Mouse (Mus musculus) liver, embryonic 14.5 days (tissue): ENCODE results near the gene Prkg1. TPM values are rescaled to one million over a fixed set of nuclear protein-coding genes. Genes with fewer than 3 reads are reported as not detected.

Experiments used
- ATAC-seq: fragments of 200-750 bp; cut with Nextera tagmentation; 2 replicates; pipeline ENCODE4 v1.8.0; 2017; ENCODE audit warnings: moderate number of reproducible peaks, mild to moderate bottlenecking, moderate library complexity; ENCODE audit not compliant: insufficient read depth
- DNase-seq, 3 experiments: peaks; one replicate each; pipeline ENCODE4 v3.0.0-alpha.2; 2012 to 2013; ENCODE audit warnings: low read depth in 3 of 3, low spot score in 3 of 3
- H3K27ac ChIP-seq: fragments of 300-500 bp; sonication (generic); 2 replicates; pipeline ENCODE4 v1.5.1; 2014; ENCODE audit warnings: moderate library complexity, mild to moderate bottlenecking, control low read depth, inconsistent platforms
- H3K27me3 ChIP-seq: fragments of 300-500 bp; sonication (generic); 2 replicates; pipeline ENCODE4 v1.6.1; 2014; ENCODE audit warnings: mild to moderate bottlenecking, low read length, moderate library complexity; ENCODE audit not compliant: control insufficient read depth, insufficient read depth
- H3K36me3 ChIP-seq: fragments of 300-500 bp; sonication (generic); replicated peaks from 2 replicates; pipeline ENCODE4 v1.6.1; 2014; ENCODE audit warnings: low read depth; ENCODE audit not compliant: control insufficient read depth, insufficient read depth
- H3K4me1 ChIP-seq, 2 experiments: fragments of 200-500 bp in 1 of 2; fragments of 300-500 bp in 1 of 2; sonication (generic) in 1 of 2; replicated peaks; 2 replicates each; pipeline ENCODE4 v1.6.1; 2012 to 2014; ENCODE audit warnings: antibody characterized with exemption in 1 of 2, inconsistent platforms in 1 of 2, low read length in 1 of 2; ENCODE audit not compliant: control insufficient read depth in 2 of 2, insufficient read depth in 2 of 2
- H3K4me2 ChIP-seq: fragments of 300-500 bp; sonication (generic); 2 replicates; pipeline ENCODE4 v1.6.1; 2014; ENCODE audit warnings: low read depth, mild to moderate bottlenecking, control low read depth, moderate library complexity
- H3K4me3 ChIP-seq, 2 experiments: fragments of 200-500 bp in 1 of 2; fragments of 300-500 bp in 1 of 2; sonication (generic) in 1 of 2; 2 replicates each; pipeline ENCODE4 v1.5.1; 2012 to 2014; ENCODE audit warnings: low read depth in 2 of 2, low read length in 2 of 2, mild to moderate bottlenecking in 2 of 2, control low read depth in 1 of 2, inconsistent platforms in 1 of 2, moderate library complexity in 1 of 2; ENCODE audit not compliant: insufficient read depth in 1 of 2
- H3K9ac ChIP-seq: fragments of 300-500 bp; sonication (generic); replicated peaks from 2 replicates; pipeline ENCODE4 v1.6.1; 2014; ENCODE audit warnings: mild to moderate bottlenecking, control low read depth, moderate library complexity
- H3K9me3 ChIP-seq: fragments of 300-500 bp; sonication (generic); 2 replicates; pipeline ENCODE4 v1.6.1; 2016; ENCODE audit warnings: low read length, mixed read lengths; ENCODE audit not compliant: control insufficient read depth
- CTCF ChIP-seq: IDR thresholded peaks from 2 replicates; pipeline ENCODE4 v1.5.1; 2016; ENCODE audit warnings: antibody characterized with exemption, low read depth, control low read depth
- EP300 ChIP-seq: IDR thresholded peaks from 2 replicates; pipeline ENCODE4 v1.6.1; 2016; ENCODE audit warnings: antibody characterized with exemption, low read depth
- WGBS: fragments of 180-500 bp; shearing (Covaris S2); extraction: QIAGEN DNeasy Blood & Tissue Kit; methylation state at CpG from one replicate; pipeline ENCODE4 v1.1.7; 2014; ENCODE audit not compliant: insufficient replicate concordance; 5-methylcytosine and 5-hydroxymethylcytosine counted together
- polyA plus RNA-seq, 2 experiments: library from polyadenylated mRNA; depleted of rRNA in 1 of 2; stranded (reverse) in 1 of 2; unstranded in 1 of 2; fragments of >200 nt; fragmentation: Nextera tagmentation in 1 of 2; extraction: Ambion mirVana in 1 of 2; gene quantifications; 2 replicates each; pipeline versions ENCODE4 v1.2.1 to v1.2.3; 2012 to 2014

The Prkg1 gene
- polyA plus RNA-seq, 2 experiments, result 0.47 to 0.50 TPM

GRCm38 (mm10) chr19:31433446-31433845 is 331.4 kb downstream of the Prkg1 start:
- Histone ChIP-seq H3K4me2 (no peak overlapping the region), H3K9me3 (no peaks in the 10 kb centered on the region), H3K4me1 (no peaks in the 10 kb centered on the region), H3K27ac (no peak overlapping the region), H3K4me3 (no peak overlapping the region), H3K27me3 (no peaks in the 10 kb centered on the region), H3K36me3 (no peaks in the 10 kb centered on the region), H3K9ac (no peak overlapping the region)
- WGBS, result 73% methylated on average over 1 of the region's 1 CpGs
- ATAC-seq (no peak), DNase-seq (no peak)
- no peak for TF ChIP-seq EP300
- no peak for TF ChIP-seq CTCF

GRCm38 (mm10) chr19:31431411-31431810 is 333.4 kb downstream of the Prkg1 start:
- no peaks in the 10 kb centered on the region for H3K27me3 ChIP-seq
- no peak overlapping the region for H3K9ac ChIP-seq
- no peak for TF ChIP-seq CTCF
- TF ChIP-seq EP300, result no peak
- WGBS, result 46% methylated on average over 2 of the region's 2 CpGs
- H3K27ac ChIP-seq, result no peak overlapping the region
- ATAC-seq (no peak), DNase-seq (no peak)
- H3K36me3 ChIP-seq, result no peaks in the 10 kb centered on the region
- H3K4me1 ChIP-seq, result no peaks in the 10 kb centered on the region
- no peaks in the 10 kb centered on the region for H3K9me3 ChIP-seq
- H3K4me3 ChIP-seq, result no peak overlapping the region
- H3K4me2 ChIP-seq, result no peak overlapping the region

GRCm38 (mm10) chr19:31426142-31426541 is 338.7 kb downstream of the Prkg1 start:
- DNase-seq, result no peak
- no peak for ATAC-seq
- H3K27ac ChIP-seq, result no peak overlapping the region
- H3K4me1 ChIP-seq, result no peaks in the 10 kb centered on the region
- no peaks in the 10 kb centered on the region for H3K36me3 ChIP-seq
- no peak overlapping the region for H3K4me3 ChIP-seq
- H3K9ac ChIP-seq, result no peak overlapping the region
- H3K9me3 ChIP-seq, result no peaks in the 10 kb centered on the region
- no peak overlapping the region for H3K4me2 ChIP-seq
- no peaks in the 10 kb centered on the region for H3K27me3 ChIP-seq
- TF ChIP-seq CTCF (peak; percentile 76), EP300 (no peak)
- WGBS, result 63% methylated on average over 5 of the region's 5 CpGs

GRCm38 (mm10) chr19:31425199-31425598 is 339.6 kb downstream of the Prkg1 start:
- TF ChIP-seq EP300 (no peak), CTCF (no peak)
- ATAC-seq (no peak), DNase-seq (no peak)
- Histone ChIP-seq H3K4me3 (no peak overlapping the region), H3K9me3 (no peaks in the 10 kb centered on the region), H3K4me1 (no peaks in the 10 kb centered on the region), H3K36me3 (no peaks in the 10 kb centered on the region), H3K27ac (no peak overlapping the region), H3K27me3 (no peaks in the 10 kb centered on the region), H3K9ac (no peak overlapping the region), H3K4me2 (no peak overlapping the region)
- WGBS, result 54% methylated on average over 9 of the region's 9 CpGs

GRCm38 (mm10) chr19:31424319-31424718 is 340.5 kb downstream of the Prkg1 start:
- Histone ChIP-seq H3K9ac (no peak overlapping the region), H3K4me1 (no peaks in the 10 kb centered on the region), H3K4me2 (no peak overlapping the region), H3K27ac (no peak overlapping the region), H3K9me3 (no peaks in the 10 kb centered on the region), H3K4me3 (no peak overlapping the region), H3K27me3 (no peaks in the 10 kb centered on the region), H3K36me3 (no peaks in the 10 kb centered on the region)
- WGBS, result 60% methylated on average over 5 of the region's 5 CpGs
- TF ChIP-seq EP300 (no peak), CTCF (no peak)
- ATAC-seq, result no peak
- no peak for DNase-seq

GRCm38 (mm10) chr19:31413571-31413970 is 351.3 kb downstream of the Prkg1 start:
- no peak overlapping the region for H3K27ac ChIP-seq
- WGBS, result 58% methylated on average over 7 of the region's 7 CpGs
- no peak overlapping the region for H3K9ac ChIP-seq
- no peaks in the 10 kb centered on the region for H3K27me3 ChIP-seq
- H3K4me3 ChIP-seq, result no peak overlapping the region
- no peaks in the 10 kb centered on the region for H3K9me3 ChIP-seq
- no peaks in the 10 kb centered on the region for H3K4me1 ChIP-seq
- H3K36me3 ChIP-seq, result no peaks in the 10 kb centered on the region
- no peak for ATAC-seq
- no peak for TF ChIP-seq EP300
- TF ChIP-seq CTCF, result no peak
- no peak for DNase-seq
- H3K4me2 ChIP-seq, result no peak overlapping the region
